Mouse (Mus musculus) neural tube, embryonic 13.5 days (tissue): ENCODE measurements around the gene Ptprn2. TPM values are rescaled to one million over a fixed set of nuclear protein-coding genes. Genes with fewer than 3 reads are reported as not detected.

Experiments used
- ATAC-seq: fragments of 200-750 bp; cut with Nextera tagmentation; 2 replicates; pipeline ENCODE4 v1.8.0; 2017; ENCODE audit warnings: low read depth, mild to moderate bottlenecking, moderate TSS enrichment, moderate library complexity
- H3K27ac ChIP-seq: fragments of 300-500 bp; sonication (generic); replicated peaks from 2 replicates; pipeline ENCODE4 v1.5.1; 2015; ENCODE audit warnings: moderate library complexity, mild to moderate bottlenecking, inconsistent platforms
- H3K27me3 ChIP-seq: fragments of 300-500 bp; sonication (generic); 2 replicates; pipeline ENCODE4 v1.6.1; 2015; ENCODE audit warnings: mild to moderate bottlenecking, inconsistent platforms
- H3K36me3 ChIP-seq: fragments of 300-500 bp; sonication (generic); 2 replicates; pipeline ENCODE4 v1.6.1; 2015; ENCODE audit warnings: mild to moderate bottlenecking, inconsistent platforms
- H3K4me1 ChIP-seq: fragments of 300-500 bp; sonication (generic); replicated peaks from 2 replicates; pipeline ENCODE4 v1.6.1; 2015; ENCODE audit warnings: inconsistent platforms
- H3K4me2 ChIP-seq: fragments of 300-500 bp; sonication (generic); 2 replicates; pipeline ENCODE4 v1.6.1; 2015; ENCODE audit warnings: inconsistent platforms, mild to moderate bottlenecking, moderate library complexity
- H3K4me3 ChIP-seq: fragments of 300-500 bp; sonication (generic); 2 replicates; pipeline ENCODE4 v1.5.1; 2015; ENCODE audit warnings: mild to moderate bottlenecking, inconsistent platforms
- H3K9ac ChIP-seq: fragments of 300-500 bp; sonication (generic); 2 replicates; pipeline ENCODE4 v1.6.1; 2015; ENCODE audit warnings: moderate library complexity, mild to moderate bottlenecking, inconsistent platforms
- H3K9me3 ChIP-seq: fragments of 300-500 bp; sonication (generic); 2 replicates; pipeline ENCODE4 v1.6.1; 2016; ENCODE audit warnings: inconsistent platforms
- WGBS: fragments of 180-500 bp; shearing (Covaris S2); methylation state at CpG from one replicate; pipeline ENCODE4 v1.1.7; 2015; 5-methylcytosine and 5-hydroxymethylcytosine counted together
- polyA plus RNA-seq: library from polyadenylated mRNA; unstranded; fragments of >200 nt; fragmentation: Nextera tagmentation; extraction: Ambion mirVana; gene quantifications from 2 replicates; pipeline ENCODE4 v1.2.1, GENCODE M21; 2015

The Ptprn2 gene
- polyA plus RNA-seq, 1 experiment from 2014 or later = 10.6 TPM

DNA sequence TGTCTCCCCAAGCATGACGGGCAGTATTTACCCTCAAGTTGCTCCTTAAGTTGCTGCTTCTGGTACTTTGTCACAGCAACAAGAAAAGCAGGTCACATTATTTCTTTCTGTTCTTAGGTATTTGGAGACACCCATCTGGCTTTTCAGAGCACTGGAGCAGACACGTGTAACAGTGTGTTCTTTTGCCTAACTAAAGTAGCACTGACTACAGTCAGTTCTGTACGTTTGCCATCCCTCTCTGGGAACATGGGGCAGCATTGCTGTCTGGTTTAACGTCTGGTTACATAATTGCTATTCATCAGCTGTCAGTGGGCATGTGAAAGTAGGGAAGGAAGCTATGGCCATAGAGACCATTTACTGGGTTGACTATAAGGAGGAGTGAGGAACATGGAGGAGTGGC is 736.4 kb downstream of the Ptprn2 start:
- no peak for ATAC-seq
- no peak overlapping the region for H3K27ac ChIP-seq

GRCm38 (mm10) chr12:117224036-117224435 is 738.5 kb downstream of the Ptprn2 start:
- no peak overlapping the region for H3K4me3 ChIP-seq
- H3K9me3 ChIP-seq = no peaks in the 10 kb centered on the region
- H3K4me2 ChIP-seq = no peak overlapping the region
- H3K27ac ChIP-seq = no peak overlapping the region
- no peak for ATAC-seq
- 82% methylated on average over 1 of the region's 1 CpGs for WGBS
- peaks cover 5% of the 10 kb centered on the region; the same call in 1 of the 2 replicates for H3K4me1 ChIP-seq
- no peaks in the 10 kb centered on the region for H3K27me3 ChIP-seq
- H3K36me3 ChIP-seq = peaks cover 4% of the 10 kb centered on the region; the same call in 1 of the 2 replicates
- H3K9ac ChIP-seq = no peak overlapping the region

More for the DNA sequence above, 736.4 kb downstream of the Ptprn2 start:
- 87% methylated on average over 4 of the region's 4 CpGs for WGBS
- Histone ChIP-seq H3K4me1 (no peaks in the 10 kb centered on the region), H3K27me3 (no peaks in the 10 kb centered on the region), H3K4me2 (no peak overlapping the region), H3K36me3 (peaks cover 12% of the 10 kb centered on the region; the same call in 1 of the 2 replicates), H3K9ac (no peak overlapping the region), H3K4me3 (no peak overlapping the region), H3K9me3 (no peaks in the 10 kb centered on the region)

DNA sequence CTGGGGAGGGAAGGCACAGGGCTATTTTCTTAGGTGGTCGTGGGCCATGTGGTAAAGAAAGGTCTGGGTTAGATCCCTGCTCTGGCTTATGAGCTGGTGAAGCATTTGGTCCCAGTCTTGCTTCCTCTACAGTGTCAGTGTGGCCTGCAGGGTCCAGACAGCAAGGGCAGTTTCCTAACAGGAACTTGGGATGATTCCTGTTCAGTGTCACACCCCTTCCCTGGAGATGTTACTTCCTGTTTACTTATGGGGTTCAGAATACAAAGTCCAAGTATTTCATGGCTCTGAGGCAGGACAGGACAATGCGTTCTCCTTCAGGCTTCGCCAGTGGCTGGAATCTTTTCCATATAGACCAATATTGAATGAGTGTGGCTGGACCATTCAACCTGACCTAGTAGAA is 741.7 kb downstream of the Ptprn2 start:
- 73% methylated on average over 3 of the region's 3 CpGs for WGBS

GRCm38 (mm10) chr12:117229442-117229841 is 743.9 kb downstream of the Ptprn2 start:
- Histone ChIP-seq H3K27me3 (no peaks in the 10 kb centered on the region), H3K4me1 (peaks cover 6% of the 10 kb centered on the region; the same call in 1 of the 2 replicates), H3K9ac (no peak overlapping the region), H3K9me3 (no peaks in the 10 kb centered on the region), H3K36me3 (peaks cover 7% of the 10 kb centered on the region; the same call in 1 of the 2 replicates), H3K27ac (no peak overlapping the region), H3K4me2 (no peak overlapping the region), H3K4me3 (no peak overlapping the region)
- ATAC-seq = no peak
- 75% methylated on average over 4 of the region's 4 CpGs for WGBS

More for the DNA sequence above, 741.7 kb downstream of the Ptprn2 start:
- ATAC-seq = no peak
- Histone ChIP-seq H3K4me3 (no peak overlapping the region), H3K27ac (no peak overlapping the region), H3K9me3 (no peaks in the 10 kb centered on the region), H3K36me3 (peaks cover 4% of the 10 kb centered on the region; the same call in 1 of the 2 replicates), H3K4me1 (peaks cover 6% of the 10 kb centered on the region; the same call in 1 of the 2 replicates), H3K9ac (no peak overlapping the region), H3K27me3 (no peaks in the 10 kb centered on the region), H3K4me2 (no peak overlapping the region)

- peaks cover 9% of the 10 kb centered on the region; the same call in 1 of the 2 replicates for H3K4me1 ChIP-seq
- H3K4me2 ChIP-seq = no peak overlapping the region
- WGBS = 85% methylated on average over 6 of the region's 6 CpGs
- no peak overlapping the region for H3K27ac ChIP-seq
- no peak for ATAC-seq
- no peaks in the 10 kb centered on the region for H3K9me3 ChIP-seq
- no peak overlapping the region for H3K9ac ChIP-seq
- H3K36me3 ChIP-seq = peaks cover 11% of the 10 kb centered on the region; the same call in 1 of the 2 replicates
- H3K27me3 ChIP-seq = no peaks in the 10 kb centered on the region
- H3K4me3 ChIP-seq = no peak overlapping the region
These were observed 744.8 kb downstream of the Ptprn2 start for GRCm38 (mm10) chr12:117230282-117230681.

- peaks cover 10% of the 10 kb centered on the region; the same call in 1 of the 2 replicates for H3K36me3 ChIP-seq
- 76% methylated on average over 5 of the region's 5 CpGs for WGBS
- H3K27ac ChIP-seq = no peak overlapping the region
- no peaks in the 10 kb centered on the region for H3K9me3 ChIP-seq
- no peak overlapping the region for H3K9ac ChIP-seq
- no peak overlapping the region for H3K4me3 ChIP-seq
- H3K4me1 ChIP-seq = peaks cover 9% of the 10 kb centered on the region; the same call in 1 of the 2 replicates
- no peak for ATAC-seq
- no peak overlapping the region for H3K4me2 ChIP-seq
- no peaks in the 10 kb centered on the region for H3K27me3 ChIP-seq
These were observed 746.3 kb downstream of the Ptprn2 start for GRCm38 (mm10) chr12:117231850-117232249.

DNA sequence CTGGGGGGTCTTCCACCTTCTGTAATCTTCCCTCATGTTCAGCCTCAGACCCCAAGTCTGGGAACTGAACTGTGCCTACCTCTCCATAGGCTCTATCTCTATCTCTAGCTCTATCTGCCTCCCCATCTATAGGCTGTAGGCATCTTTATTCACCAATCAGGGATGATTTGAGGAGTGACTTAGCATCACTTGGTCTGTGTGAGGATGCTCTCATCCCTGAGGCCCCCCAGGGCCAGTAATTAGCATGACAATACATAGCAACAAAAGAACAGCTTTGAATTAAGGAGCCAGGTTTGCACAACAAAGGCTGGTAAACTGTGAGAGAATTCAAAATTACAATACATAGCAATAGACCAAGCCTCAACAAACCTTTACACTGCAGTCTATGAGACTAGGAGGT is 749.6 kb downstream of the Ptprn2 start:
- Histone ChIP-seq H3K36me3 (peaks cover 12% of the 10 kb centered on the region; the same call in 1 of the 2 replicates), H3K4me2 (no peak overlapping the region), H3K9ac (no peak overlapping the region), H3K27ac (no peak overlapping the region), H3K4me3 (no peak overlapping the region), H3K27me3 (no peaks in the 10 kb centered on the region), H3K4me1 (0 out of 2 replicates have a peak, but pooled peaks cover 3% of the 10 kb centered on the region), H3K9me3 (no peaks in the 10 kb centered on the region)
- no peak for ATAC-seq

DNA sequence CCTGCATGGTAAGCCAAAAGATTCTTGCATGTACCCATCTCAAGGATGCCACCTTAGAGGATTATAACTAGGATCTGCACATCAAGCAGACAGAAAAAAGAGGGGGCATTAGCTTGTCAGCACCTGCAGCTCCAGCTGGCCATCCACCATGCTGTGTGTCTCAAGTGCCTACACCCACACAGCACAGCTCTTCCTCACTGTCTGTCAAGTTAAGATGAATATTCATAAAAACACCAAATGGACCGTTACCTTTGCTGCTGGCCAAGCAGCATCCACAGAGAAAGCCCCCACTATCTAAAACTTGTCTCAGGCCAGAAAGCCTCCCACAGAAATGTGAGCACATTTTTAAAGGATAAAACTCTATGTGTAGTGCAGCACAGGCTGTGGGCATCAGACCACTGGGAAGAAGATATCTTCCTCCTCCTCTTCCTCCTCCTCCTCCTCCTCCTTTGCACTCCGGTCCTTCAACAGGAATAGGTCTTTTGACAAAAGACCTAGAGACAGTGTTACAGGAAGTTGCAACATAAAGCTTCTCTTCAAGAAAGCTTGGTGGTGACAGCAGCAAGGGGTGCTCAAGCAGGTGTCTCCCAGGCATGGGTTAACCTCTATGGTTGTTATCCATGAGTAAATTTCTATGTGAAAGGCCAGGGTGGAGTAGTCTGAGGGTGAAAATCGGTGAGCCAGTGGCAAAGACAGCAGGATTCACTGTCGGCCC is 750.7 kb downstream of the Ptprn2 start:
- Histone ChIP-seq H3K36me3 (peaks cover 12% of the 10 kb centered on the region; the same call in 1 of the 2 replicates), H3K27ac (no peak overlapping the region), H3K27me3 (no peaks in the 10 kb centered on the region), H3K9ac (no peak overlapping the region), H3K4me1 (0 out of 2 replicates have a peak, but pooled peaks cover 3% of the 10 kb centered on the region), H3K9me3 (no peaks in the 10 kb centered on the region), H3K4me3 (no peak overlapping the region), H3K4me2 (no peak overlapping the region)
- no peak for ATAC-seq
- 86% methylated on average over 4 of the region's 4 CpGs for WGBS

GRCm38 (mm10) chr12:117236981-117237380 is 751.5 kb downstream of the Ptprn2 start:
- no peak overlapping the region for H3K4me3 ChIP-seq
- no peak overlapping the region for H3K9ac ChIP-seq
- no peak overlapping the region for H3K4me2 ChIP-seq
- WGBS = 86% methylated on average over 3 of the region's 3 CpGs
- no peak for ATAC-seq
- no peak overlapping the region for H3K27ac ChIP-seq
- peaks cover 12% of the 10 kb centered on the region; the same call in 1 of the 2 replicates for H3K36me3 ChIP-seq
- no peaks in the 10 kb centered on the region for H3K27me3 ChIP-seq
- no peaks in the 10 kb centered on the region for H3K9me3 ChIP-seq
- peaks cover 7% of the 10 kb centered on the region for H3K4me1 ChIP-seq

DNA sequence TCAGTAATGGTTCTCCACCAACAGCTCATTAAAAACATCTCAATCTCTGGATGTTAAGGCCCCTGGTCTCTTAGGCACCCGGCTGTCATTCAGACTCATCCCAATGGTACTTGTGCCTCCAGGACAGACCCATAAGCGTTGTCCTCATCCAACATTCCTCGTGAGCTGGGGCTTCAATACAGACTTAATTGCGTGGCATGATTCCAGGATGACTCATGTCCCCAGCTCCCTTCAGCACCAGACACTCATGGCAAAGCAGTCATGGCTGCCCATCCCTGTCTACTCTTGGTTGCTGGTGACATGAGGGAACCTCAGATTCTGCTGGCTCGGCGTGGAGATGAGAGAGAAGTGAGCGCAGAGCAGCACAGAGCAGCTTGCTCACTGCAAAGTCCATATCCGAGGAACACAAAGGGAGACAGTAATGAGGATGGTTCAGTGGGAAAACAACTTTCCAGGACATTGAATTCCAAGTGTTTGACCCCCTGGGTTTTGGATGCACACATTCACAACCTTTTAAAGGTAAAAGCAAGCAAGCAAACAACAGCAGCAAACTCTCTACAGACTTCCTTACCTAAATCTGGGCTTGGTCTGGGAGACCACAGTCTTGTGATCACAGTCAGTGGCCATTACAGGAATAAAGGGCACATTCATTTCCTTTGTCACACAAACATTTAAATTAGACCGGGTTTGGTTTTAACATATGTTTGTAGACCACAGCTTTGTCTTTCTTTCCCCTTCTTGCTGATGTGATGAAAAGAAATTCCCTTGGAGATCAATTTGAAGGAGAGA is 754.6 kb downstream of the Ptprn2 start:
- no peak overlapping the region for H3K9ac ChIP-seq
- H3K27ac ChIP-seq = no peak overlapping the region

GRCm38 (mm10) chr12:117242181-117242580 is 756.7 kb downstream of the Ptprn2 start:
- ATAC-seq = 0 out of 2 replicates have a peak, but pooled peaks have one; percentile 21
- Histone ChIP-seq H3K27ac (no peak overlapping the region), H3K4me1 (peaks cover 36% of the 10 kb centered on the region), H3K4me2 (no peak overlapping the region), H3K4me3 (no peak overlapping the region), H3K9ac (no peak overlapping the region), H3K36me3 (peaks cover 6% of the 10 kb centered on the region; the same call in 1 of the 2 replicates), H3K27me3 (no peaks in the 10 kb centered on the region), H3K9me3 (no peaks in the 10 kb centered on the region)
- WGBS = 39% methylated on average over 7 of the region's 7 CpGs

More for the DNA sequence above, 754.6 kb downstream of the Ptprn2 start:
- Histone ChIP-seq H3K4me1 (peaks cover 16% of the 10 kb centered on the region), H3K9me3 (no peaks in the 10 kb centered on the region), H3K4me3 (no peak overlapping the region), H3K36me3 (peaks cover 6% of the 10 kb centered on the region; the same call in 1 of the 2 replicates), H3K4me2 (no peak overlapping the region), H3K27me3 (no peaks in the 10 kb centered on the region)
- no peak for ATAC-seq
- 63% methylated on average over 9 of the region's 9 CpGs for WGBS
